Mouse (Mus musculus): ENCODE data around the gene Lctl. TPM values are rescaled to one million over a fixed set of nuclear protein-coding genes. Genes with fewer than 3 reads are reported as not detected.

Gene Lctl
- total and polyA plus RNA-seq, 3 experiments = 0.21 to 0.38 TPM; not detected in 1

- no peak overlapping the region for H3K4me3 ChIP-seq (replicated peaks in 1 of 3; ENCODE audit: low read depth in 2 of 3, low read length in 2 of 3, poor library complexity in 1 of 3)
- no peak overlapping the region for H3K9ac ChIP-seq (ENCODE audit: insufficient read depth, low read depth)
- no peak overlapping the region for H3K4me2 ChIP-seq (ENCODE audit: insufficient read depth, low read depth, poor library complexity, severe bottlenecking)
- DNase-seq (ENCODE audit: extremely low read depth) = no peak
- H3K9me3 ChIP-seq (replicated peaks; ENCODE audit: low read length) = peaks cover 3% of the 10 kb centered on the region
- dilution Hi-C loops (cut with MboI; ENCODE audit: extremely low pct_ligation_motif_present, extremely low pct_unique_long_range_greater_than_20kb, low sequenced_read_pairs) (no loop called here), in situ Hi-C loops (cut with MboI; ENCODE audit: low pct_ligation_motif_present, low pct_unique_long_range_greater_than_20kb, low sequenced_read_pairs) (loop anchor here (5.0 kb wide), 1 partner anchor 91 kb away; no protein-coding TSS in a partner anchor)
- no peaks in the 10 kb centered on the region for H3K27me3 ChIP-seq (replicated peaks)
- peaks cover 16 to 29% of the 10 kb centered on the region in 2 experiments for H3K4me1 ChIP-seq (ENCODE audit: control insufficient read depth in 1 of 2, insufficient read depth in 2 of 2)
- TF ChIP-seq UBTF (IDR thresholded peaks at IDR 0.05; ENCODE audit: low read depth, low read length) (no peak), JUN (IDR thresholded peaks at IDR 0.05; ENCODE audit: insufficient read depth, low read depth, low read length) (no peak), BHLHE40 (IDR thresholded peaks at IDR 0.05; ENCODE audit: low read depth, low read length) (no peak), E2F4 (IDR thresholded peaks at IDR 0.05; ENCODE audit: insufficient replicate concordance, low read depth, low read length) (no peak), TCF12 (IDR thresholded peaks at IDR 0.05; ENCODE audit: low read depth, low read length) (no peak), ELF1 (IDR thresholded peaks at IDR 0.05; ENCODE audit: low read depth, low read length) (no peak), HCFC1 (IDR thresholded peaks at IDR 0.05; ENCODE audit: low read depth, low read length) (no peak), USF1 (IDR thresholded peaks at IDR 0.05; ENCODE audit: low read depth, low read length) (no peak), NELFE (IDR thresholded peaks at IDR 0.05; ENCODE audit: low read depth, low read length) (no peak), IRF4 (IDR thresholded peaks at IDR 0.05; ENCODE audit: low read depth, low read length) (no peak), RCOR1 (conservative IDR thresholded peaks at IDR 0.05; ENCODE audit: low read depth, low read length) (no peak), GABPA (IDR thresholded peaks at IDR 0.05; ENCODE audit: insufficient replicate concordance, low read depth, low read length) (no peak), EP300 (IDR thresholded peaks at IDR 0.05; ENCODE audit: low read length) (no peak), CTCF (conservative IDR thresholded peaks at IDR 0.05 in 1 of 2, IDR thresholded peaks at IDR 0.05 in 1 of 2; ENCODE audit: low read depth in 2 of 2, low read length in 2 of 2) (no peak), MEF2A (IDR thresholded peaks at IDR 0.05; ENCODE audit: borderline replicate concordance, low read depth, low read length) (no peak)
- no peaks in the 10 kb centered on the region for H3K79me2 ChIP-seq (replicated peaks; ENCODE audit: control insufficient read depth, extremely low read depth, insufficient read depth, poor library complexity, severe bottlenecking)
- H3K36me3 ChIP-seq (replicated peaks in 1 of 2; ENCODE audit: control insufficient read depth in 1 of 2, insufficient read depth in 1 of 2, low read length in 1 of 2) = no peaks in the 10 kb centered on the region
- no peak overlapping the region for H3K27ac ChIP-seq (ENCODE audit: insufficient read depth, low read depth)
Measured at GRCm38 (mm10) chr9:64088346-64088745, 28.6 kb upstream of the Lctl start.

GRCm38 (mm10) chr9:64089004-64089403 lies 27.9 kb upstream of the Lctl start:
- H3K9ac ChIP-seq (ENCODE audit: insufficient read depth, low read depth) = no peak overlapping the region
- H3K9me3 ChIP-seq (replicated peaks; ENCODE audit: low read length) = peaks cover 3% of the 10 kb centered on the region
- in situ Hi-C loops (cut with MboI; ENCODE audit: low pct_ligation_motif_present, low pct_unique_long_range_greater_than_20kb, low sequenced_read_pairs) = loop anchor here (5.0 kb wide), 1 partner anchor 92 kb away; no protein-coding TSS in a partner anchor
- H3K4me3 ChIP-seq (replicated peaks in 1 of 3; ENCODE audit: low read depth in 2 of 3, low read length in 2 of 3, poor library complexity in 1 of 3) = no peak overlapping the region
- H3K27me3 ChIP-seq (replicated peaks) = no peaks in the 10 kb centered on the region
- H3K4me1 ChIP-seq (ENCODE audit: control insufficient read depth in 1 of 2, insufficient read depth in 2 of 2) = peaks cover 16 to 29% of the 10 kb centered on the region in 2 experiments
- no peak overlapping the region for H3K27ac ChIP-seq (ENCODE audit: insufficient read depth, low read depth)
- TF ChIP-seq IRF4 (IDR thresholded peaks at IDR 0.05; ENCODE audit: low read depth, low read length) = no peak
- TF ChIP-seq MYC (IDR thresholded peaks at IDR 0.05; ENCODE audit: low read depth, low read length) = no peak
- no peak for TF ChIP-seq ZKSCAN1 (IDR thresholded peaks at IDR 0.05; ENCODE audit: borderline replicate concordance, low read depth, low read length)
- TF ChIP-seq MAX (IDR thresholded peaks at IDR 0.05; ENCODE audit: low read length) = no peak
- TF ChIP-seq CHD2 (IDR thresholded peaks at IDR 0.05; ENCODE audit: low read length) = no peak
- no peak for TF ChIP-seq USF2 (conservative IDR thresholded peaks at IDR 0.05; ENCODE audit: low read depth, low read length)
- TF ChIP-seq JUND (conservative IDR thresholded peaks at IDR 0.05; ENCODE audit: low read depth, low read length) = no peak
- TF ChIP-seq GABPA (IDR thresholded peaks at IDR 0.05; ENCODE audit: insufficient replicate concordance, low read depth, low read length) = no peak
- no peak for TF ChIP-seq MEF2A (IDR thresholded peaks at IDR 0.05; ENCODE audit: borderline replicate concordance, low read depth, low read length)
- TF ChIP-seq MAFK (IDR thresholded peaks at IDR 0.05; ENCODE audit: insufficient replicate concordance, low read length) = no peak
- no peak for TF ChIP-seq TBP (conservative IDR thresholded peaks at IDR 0.05; ENCODE audit: low read depth, low read length)
- no peak for TF ChIP-seq PAX5 (IDR thresholded peaks at IDR 0.05; ENCODE audit: low read length)
- TF ChIP-seq SMC3 (IDR thresholded peaks at IDR 0.05; ENCODE audit: low read depth, low read length) = no peak
- TF ChIP-seq RAD21 (IDR thresholded peaks at IDR 0.05; ENCODE audit: low read depth, low read length) = no peak
- no peak for TF ChIP-seq ETS1 (conservative IDR thresholded peaks at IDR 0.05; ENCODE audit: low read depth, low read length)
- H3K4me2 ChIP-seq (ENCODE audit: insufficient read depth, low read depth, poor library complexity, severe bottlenecking) = no peak overlapping the region
- H3K36me3 ChIP-seq (replicated peaks in 1 of 2; ENCODE audit: control insufficient read depth in 1 of 2, insufficient read depth in 1 of 2, low read length in 1 of 2) = no peaks in the 10 kb centered on the region
- H3K79me2 ChIP-seq (replicated peaks; ENCODE audit: control insufficient read depth, extremely low read depth, insufficient read depth, poor library complexity, severe bottlenecking) = no peaks in the 10 kb centered on the region
- no peak for DNase-seq (ENCODE audit: extremely low read depth)
- dilution Hi-C loops (cut with MboI; ENCODE audit: extremely low pct_ligation_motif_present, extremely low pct_unique_long_range_greater_than_20kb, low sequenced_read_pairs) = no loop called here
